Mouse (Mus musculus) midbrain, postnatal 0 days (tissue): ENCODE data around the gene Prkcq. TPM values are rescaled to one million over a fixed set of nuclear protein-coding genes. Genes with fewer than 3 reads are reported as not detected.

Experiments used
- ATAC-seq: fragments of 200-750 bp; cut with Nextera tagmentation; 2 replicates; pipeline ENCODE4 v1.8.0; 2017; ENCODE audit warnings: moderate number of reproducible peaks, mild to moderate bottlenecking, moderate TSS enrichment, moderate library complexity; ENCODE audit not compliant: low FRiP score
- DNase-seq: peaks from one replicate; pipeline ENCODE4 v3.0.0-alpha.2; 2015; ENCODE audit warnings: low spot score
- H3K27ac ChIP-seq: fragments of 300-500 bp; sonication (generic); 2 replicates; pipeline ENCODE4 v1.5.1; 2014; ENCODE audit warnings: low read depth, mild to moderate bottlenecking, low read length, mixed read lengths
- H3K27me3 ChIP-seq: fragments of 300-500 bp; sonication (generic); 2 replicates; pipeline ENCODE4 v1.6.1; 2014; ENCODE audit warnings: low read length, control low read depth, mixed read lengths; ENCODE audit not compliant: insufficient read depth
- H3K36me3 ChIP-seq: fragments of 300-500 bp; sonication (generic); 2 replicates; pipeline ENCODE4 v1.6.1; 2014; ENCODE audit warnings: low read length, control low read depth, mixed read lengths; ENCODE audit not compliant: insufficient read depth
- H3K4me1 ChIP-seq: fragments of 300-500 bp; sonication (generic); 2 replicates; pipeline ENCODE4 v1.6.1; 2014; ENCODE audit warnings: mild to moderate bottlenecking, control low read depth, antibody characterized with exemption, low read length, mixed read lengths; ENCODE audit not compliant: insufficient read depth
- H3K4me2 ChIP-seq: fragments of 300-500 bp; sonication (generic); 2 replicates; pipeline ENCODE4 v1.6.1; 2014; ENCODE audit warnings: low read depth, mild to moderate bottlenecking, low read length, mixed read lengths; ENCODE audit not compliant: poor library complexity, severe bottlenecking
- H3K4me3 ChIP-seq: fragments of 300-500 bp; sonication (generic); 2 replicates; pipeline ENCODE4 v1.5.1; 2014; ENCODE audit warnings: low read depth, mild to moderate bottlenecking, low read length, moderate library complexity
- H3K9ac ChIP-seq: fragments of 300-500 bp; sonication (generic); replicated peaks from 2 replicates; pipeline ENCODE4 v1.6.1; 2014; ENCODE audit warnings: mild to moderate bottlenecking, low read length, moderate library complexity, mixed read lengths; ENCODE audit not compliant: poor library complexity, severe bottlenecking
- H3K9me3 ChIP-seq: fragments of 300-500 bp; sonication (generic); 2 replicates; pipeline ENCODE4 v1.6.1; 2016; ENCODE audit warnings: low read length, control low read depth
- CTCF ChIP-seq: IDR thresholded peaks from 2 replicates; pipeline ENCODE4 v1.5.1; 2016; ENCODE audit warnings: antibody characterized with exemption, mild to moderate bottlenecking
- WGBS: fragments of 180-500 bp; shearing (Covaris S2); extraction: QIAGEN DNeasy Blood & Tissue Kit; methylation state at CpG from one replicate; pipeline ENCODE4 v1.1.7; 2014; 5-methylcytosine and 5-hydroxymethylcytosine counted together
- polyA plus RNA-seq: library from polyadenylated mRNA; unstranded; fragments of >200 nt; fragmentation: Nextera tagmentation; extraction: Ambion mirVana; gene quantifications from 2 replicates; pipeline ENCODE4 v1.2.1, GENCODE M21; 2015
- total RNA-seq: library from RNA; depleted of rRNA; stranded (reverse); fragments of >200 nt; gene quantifications from 2 replicates; pipeline ENCODE4 v1.2.3, GENCODE M21; 2014

Gene Prkcq
- total and polyA plus RNA-seq, 2 experiments from 2014 or later = 7.1 to 8.2 TPM

DNA sequence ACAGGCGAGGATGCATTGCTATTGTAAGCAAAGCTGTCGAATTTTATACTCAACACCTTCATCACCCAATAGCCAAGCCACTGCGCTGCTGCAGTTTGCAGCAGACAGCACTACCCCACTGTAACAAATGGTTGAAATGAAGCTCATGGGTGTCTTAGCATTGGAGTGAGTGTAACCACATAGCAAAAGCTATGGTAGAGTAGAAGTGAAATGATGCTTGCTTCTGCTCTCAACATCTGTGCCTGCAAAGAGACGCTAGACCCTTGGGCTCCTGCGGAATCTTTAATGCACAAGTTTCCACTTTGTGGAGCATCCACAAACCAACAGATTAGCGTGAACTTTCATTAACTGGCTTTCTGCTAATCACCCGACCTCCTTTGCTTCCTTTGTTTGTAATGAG lies 74.0 kb downstream of the Prkcq start:
- TF ChIP-seq CTCF = no peak
- Histone ChIP-seq H3K27ac (no peak overlapping the region), H3K4me1 (no peaks in the 10 kb centered on the region), H3K4me3 (no peak overlapping the region), H3K4me2 (no peak overlapping the region), H3K9ac (no peak overlapping the region), H3K36me3 (no peaks in the 10 kb centered on the region), H3K27me3 (no peaks in the 10 kb centered on the region), H3K9me3 (no peaks in the 10 kb centered on the region)
- DNase-seq (peak; percentile 4), ATAC-seq (no peak)
- 79% methylated on average over 7 of the region's 7 CpGs for WGBS

DNA sequence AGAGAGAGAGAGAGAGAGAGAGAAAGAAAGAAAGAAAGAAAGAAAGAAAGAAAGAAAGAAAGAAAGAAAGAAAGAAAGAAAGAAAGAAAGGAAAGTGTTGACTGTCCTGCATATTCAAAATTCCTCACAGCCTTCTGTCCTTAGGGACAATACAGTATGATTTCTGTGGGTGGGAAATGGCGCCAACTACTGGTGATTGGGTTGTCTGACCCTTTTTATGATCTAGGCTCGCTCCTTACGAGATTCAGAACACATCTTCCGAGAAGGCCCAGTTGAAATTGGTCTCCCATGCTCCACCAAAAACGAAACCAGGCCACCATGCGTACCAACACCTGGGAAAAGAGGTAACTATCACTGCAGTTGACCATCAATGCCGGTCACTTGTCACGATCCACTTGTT lies 82.0 kb downstream of the Prkcq start:
- 70% methylated on average over 8 of the region's 8 CpGs for WGBS
- DNase-seq = peak; percentile 50
- no peak for ATAC-seq

DNA sequence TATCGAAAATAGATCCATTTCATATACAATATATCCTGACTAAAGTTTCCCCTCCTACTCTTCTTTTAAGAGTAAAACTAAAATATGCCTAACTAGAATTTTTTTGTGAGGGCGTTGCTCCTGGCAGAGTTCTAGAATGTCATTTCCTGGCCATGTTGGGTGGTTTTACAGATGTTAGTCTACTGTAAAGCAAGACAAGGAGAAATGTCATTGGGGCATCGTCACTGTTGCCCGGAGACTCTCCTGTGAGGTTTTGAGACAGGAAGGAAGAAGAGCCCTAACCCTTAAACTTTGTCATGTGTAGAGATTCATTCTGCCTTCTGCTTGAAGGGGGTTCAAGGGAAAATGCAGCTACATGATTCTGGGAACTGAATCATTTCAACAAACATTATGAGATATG lies 82.5 kb downstream of the Prkcq start:
- no peak overlapping the region for H3K4me2 ChIP-seq
- no peaks in the 10 kb centered on the region for H3K36me3 ChIP-seq
- WGBS = 90% methylated on average over 4 of the region's 4 CpGs
- no peaks in the 10 kb centered on the region for H3K27me3 ChIP-seq
- H3K4me3 ChIP-seq = no peak overlapping the region
- no peaks in the 10 kb centered on the region for H3K9me3 ChIP-seq
- no peaks in the 10 kb centered on the region for H3K4me1 ChIP-seq
- ATAC-seq (no peak), DNase-seq (no peak)
- H3K9ac ChIP-seq = no peak overlapping the region
- TF ChIP-seq CTCF = no peak
- no peak overlapping the region for H3K27ac ChIP-seq

More for the DNA sequence above, 82.0 kb downstream of the Prkcq start:
- Histone ChIP-seq H3K9me3 (no peaks in the 10 kb centered on the region), H3K27me3 (no peaks in the 10 kb centered on the region), H3K36me3 (no peaks in the 10 kb centered on the region), H3K9ac (no peak overlapping the region), H3K4me1 (no peaks in the 10 kb centered on the region), H3K4me3 (no peak overlapping the region), H3K4me2 (no peak overlapping the region), H3K27ac (no peak overlapping the region)
- peak; percentile 57 for TF ChIP-seq CTCF

DNA sequence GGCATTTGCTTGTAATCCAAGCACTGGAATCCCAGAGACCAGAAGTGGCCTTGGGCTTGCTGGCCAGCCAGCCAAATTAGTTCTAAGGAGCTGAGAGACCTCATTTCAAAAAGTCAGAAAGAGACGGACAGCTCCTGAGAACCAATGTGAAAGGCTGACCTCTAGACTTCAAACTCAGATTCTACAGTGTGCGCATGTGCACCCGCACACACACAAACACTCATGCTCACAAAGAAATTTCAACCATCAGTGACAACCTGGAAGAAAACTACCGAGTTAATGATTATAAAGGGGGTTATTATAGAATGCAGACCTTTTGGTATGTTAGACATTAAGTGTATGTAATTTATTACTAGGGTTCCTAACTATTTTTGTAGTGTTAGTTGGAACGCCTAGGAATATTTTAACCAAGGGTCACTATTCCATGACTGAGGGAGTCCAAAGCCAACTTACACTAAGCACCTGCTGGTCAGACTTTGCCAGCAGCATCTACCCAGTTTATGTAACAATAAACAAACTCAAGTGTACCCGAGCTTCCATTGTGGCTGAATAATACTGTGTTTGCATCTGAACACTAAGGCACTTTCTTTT lies 85.4 kb downstream of the Prkcq start:
- Histone ChIP-seq H3K4me3 (no peak overlapping the region), H3K27ac (no peak overlapping the region), H3K9me3 (no peaks in the 10 kb centered on the region), H3K27me3 (no peaks in the 10 kb centered on the region), H3K4me2 (no peak overlapping the region), H3K36me3 (no peaks in the 10 kb centered on the region), H3K9ac (no peak overlapping the region), H3K4me1 (no peaks in the 10 kb centered on the region)
- WGBS = 82% methylated on average over 6 of the region's 6 CpGs
- no peak for TF ChIP-seq CTCF
- no peak for ATAC-seq
- no peak for DNase-seq

DNA sequence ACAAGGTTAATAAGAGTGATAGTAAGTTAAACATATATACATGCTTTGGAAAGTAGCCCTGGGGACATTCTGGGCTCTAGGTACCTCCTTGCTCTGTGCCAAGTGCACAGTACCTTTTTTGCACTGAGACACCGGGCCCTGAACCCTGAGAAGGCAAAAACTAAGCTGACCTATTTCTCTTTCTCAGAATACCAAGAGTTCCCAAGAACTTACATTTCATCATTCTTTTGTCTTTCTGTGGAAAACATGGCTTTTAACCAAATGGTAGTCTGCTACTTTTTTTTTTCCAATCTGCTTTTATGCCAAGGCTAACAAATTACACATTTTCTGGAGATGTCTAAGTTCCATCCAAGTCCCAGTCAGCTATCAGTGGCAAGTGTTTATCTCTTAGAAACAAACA lies 86.3 kb downstream of the Prkcq start:
- no peak for DNase-seq
- Histone ChIP-seq H3K27ac (no peak overlapping the region), H3K4me2 (no peak overlapping the region), H3K27me3 (no peaks in the 10 kb centered on the region), H3K4me3 (no peak overlapping the region), H3K4me1 (no peaks in the 10 kb centered on the region), H3K9me3 (no peaks in the 10 kb centered on the region), H3K36me3 (no peaks in the 10 kb centered on the region), H3K9ac (no peak overlapping the region)
- no peak for TF ChIP-seq CTCF
- no peak for ATAC-seq
- WGBS = 97% methylated on average over 1 of the region's 1 CpGs

DNA sequence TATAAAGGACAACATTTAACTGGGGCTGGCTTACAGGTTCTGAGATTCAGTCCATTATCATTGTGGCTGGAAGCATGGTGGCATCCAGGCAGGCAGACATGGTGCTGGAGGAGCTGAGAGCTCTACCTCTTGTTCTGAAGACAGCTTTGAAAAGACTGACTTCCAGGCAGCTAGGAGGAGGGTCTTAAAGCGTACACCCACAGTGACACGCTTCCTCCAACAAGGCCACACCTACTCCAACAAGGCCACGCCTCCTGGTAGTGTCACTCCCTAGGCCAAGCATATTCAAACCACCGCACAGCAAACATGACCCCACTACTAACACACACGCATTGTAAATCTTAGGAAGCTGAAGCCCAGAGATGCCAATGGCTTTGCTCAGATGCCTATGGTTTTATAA lies 87.5 kb downstream of the Prkcq start:
- no peak overlapping the region for H3K27ac ChIP-seq
- 91% methylated on average over 5 of the region's 5 CpGs for WGBS
- H3K4me3 ChIP-seq = no peak overlapping the region
- H3K36me3 ChIP-seq = no peaks in the 10 kb centered on the region
- H3K4me2 ChIP-seq = no peak overlapping the region
- no peak for ATAC-seq
- DNase-seq = no peak
- no peak for TF ChIP-seq CTCF
- H3K9me3 ChIP-seq = no peaks in the 10 kb centered on the region
- H3K27me3 ChIP-seq = no peaks in the 10 kb centered on the region
- no peaks in the 10 kb centered on the region for H3K4me1 ChIP-seq
- H3K9ac ChIP-seq = no peak overlapping the region
